Mouse (Mus musculus): ENCODE data around the gene Gm6685. TPM values are rescaled to one million over a fixed set of nuclear protein-coding genes. Genes with fewer than 3 reads are reported as not detected.

Gm6685 gene
- polyA plus RNA-seq (2012; rRNA removed; ENCODE audit: low replicate concordance): 0.44 and 1.4 TPM in 2 replicates

GRCm38 (mm10) chr11:28339224-28340150 is at the start of gene Gm6685:
Gene Gm6685 (minus strand): TSS chr11:28339867.

Other genes with a start within 250 kb of the Gm6685 start
- 1.8 and 4.0 TPM in 2 replicates for gene Ccdc85a, start 244.5 kb upstream of the Gm6685 start, polyA plus RNA-seq (2012; rRNA removed; ENCODE audit: low replicate concordance)

All from mammary gland, adult 2 months (tissue).